Mouse (Mus musculus) CD4-positive, CD25-positive, alpha-beta regulatory T cell, adult 4 months (primary cell): ENCODE data around the gene Cse1l. TPM values are rescaled to one million over a fixed set of nuclear protein-coding genes. Genes with fewer than 3 reads are reported as not detected.

ENCODE experiments used
- ATAC-seq: one replicate; pipeline ENCODE4 v1.8.0; 2017
- polyA plus RNA-seq, 2 experiments: library from polyadenylated mRNA; unstranded; fragments of 100-300 nt; shearing (Covaris generic); gene quantifications; one replicate each; pipeline ENCODE4 v1.2.1; 2017

Gene Cse1l
- polyA plus RNA-seq, 2 experiments from 2014 or later, result 59.7 to 62.8 TPM

DNA sequence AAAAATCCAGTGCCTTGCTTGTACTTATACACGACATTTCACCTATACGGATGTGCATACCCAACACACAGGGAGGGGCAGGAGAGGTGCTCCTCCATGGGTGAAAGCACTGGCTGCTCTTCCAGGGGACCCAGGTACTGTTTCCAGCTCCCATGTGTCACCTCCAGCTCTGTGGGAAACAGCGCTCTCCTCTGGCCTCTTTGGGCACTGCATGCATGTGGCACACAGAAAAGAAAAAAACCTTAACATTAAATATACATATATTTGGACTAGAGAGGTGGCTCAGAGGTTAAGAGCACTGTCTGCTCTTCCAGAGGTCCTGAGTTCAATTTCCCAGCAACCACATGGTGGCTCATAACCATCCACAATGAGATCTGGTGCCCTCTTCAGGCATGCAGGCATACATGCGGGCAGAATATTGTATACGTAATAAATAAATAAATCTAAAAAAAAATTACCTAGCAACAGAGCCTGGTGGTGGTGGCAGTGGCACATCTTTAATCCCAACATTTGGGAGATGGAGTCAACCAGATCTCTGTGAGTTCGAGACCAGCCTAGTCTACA, 2.0 kb upstream of the Cse1l start:
- no peak for ATAC-seq

DNA sequence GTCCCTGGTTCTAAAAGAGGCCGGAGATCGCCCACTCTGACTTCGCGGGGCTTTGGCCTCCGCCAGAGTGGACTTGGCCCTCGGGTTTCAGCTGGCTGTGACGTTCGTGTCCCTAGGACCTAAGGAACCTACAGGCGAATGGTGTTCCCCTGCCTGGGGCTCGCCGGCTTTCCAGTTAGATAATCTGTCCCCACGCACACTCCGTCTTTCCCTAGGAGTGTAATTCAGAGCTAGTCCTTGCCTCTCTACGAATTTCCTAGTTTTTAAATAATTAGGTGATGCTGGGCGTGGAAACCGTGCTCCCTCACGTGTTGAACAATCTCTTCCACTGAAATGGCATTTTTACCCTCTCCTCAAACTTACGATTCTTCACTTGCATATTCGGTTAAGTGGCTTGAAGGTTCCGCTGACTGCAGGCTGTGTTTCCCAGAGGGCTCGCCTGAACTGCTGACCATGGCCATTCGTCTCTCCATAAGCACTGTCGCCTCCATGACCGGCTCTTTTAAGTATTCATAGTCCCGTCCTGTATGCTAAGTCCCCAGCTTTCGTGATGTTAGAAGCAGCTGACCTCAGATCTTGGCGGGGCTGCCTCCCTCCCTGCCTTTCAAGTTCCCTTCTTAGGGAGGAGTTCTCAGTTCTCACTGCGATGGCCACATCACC, 813 bp downstream of the Cse1l start:
- ATAC-seq, result peak; percentile 16

DNA sequence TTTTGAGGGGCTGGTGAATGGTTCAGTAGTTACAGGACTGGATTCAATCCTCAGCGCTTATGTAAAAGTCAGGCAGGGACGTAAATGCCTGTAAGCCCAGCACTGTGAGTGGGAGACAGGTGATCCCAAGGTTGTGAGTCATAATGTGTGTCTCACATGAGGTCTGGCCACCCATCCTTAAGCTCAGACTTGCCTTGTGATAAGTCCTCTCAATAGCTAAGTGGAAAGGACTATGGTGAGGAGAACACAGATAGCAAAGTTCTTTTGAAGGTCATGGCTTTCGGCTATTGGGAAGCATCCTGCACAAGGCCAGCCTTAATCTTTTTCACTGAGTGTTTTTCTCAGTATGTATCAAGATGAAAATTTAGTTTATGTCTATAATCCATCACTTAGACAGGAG, 3.9 kb downstream of the Cse1l start:
- ATAC-seq, result no peak

DNA sequence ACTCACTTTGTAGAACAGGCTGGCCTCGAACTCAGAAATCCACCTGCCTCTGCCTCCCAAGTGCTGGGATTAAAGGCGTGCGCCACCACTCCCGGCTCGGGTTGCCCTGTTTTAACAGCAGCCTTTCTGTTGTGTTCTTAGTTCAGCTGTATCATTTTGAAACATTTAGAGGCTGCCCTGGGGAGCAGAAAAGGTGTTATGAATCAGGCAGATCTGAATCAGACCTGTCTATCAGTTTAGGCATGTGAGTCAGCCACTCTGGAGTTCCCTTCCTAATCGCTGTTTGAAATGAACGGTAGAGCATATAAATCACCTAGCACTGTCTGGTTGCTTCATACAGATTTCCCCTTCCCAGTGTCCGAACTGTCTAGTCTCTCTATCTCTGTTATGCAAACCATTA, 4.7 kb downstream of the Cse1l start:
- no peak for ATAC-seq

DNA sequence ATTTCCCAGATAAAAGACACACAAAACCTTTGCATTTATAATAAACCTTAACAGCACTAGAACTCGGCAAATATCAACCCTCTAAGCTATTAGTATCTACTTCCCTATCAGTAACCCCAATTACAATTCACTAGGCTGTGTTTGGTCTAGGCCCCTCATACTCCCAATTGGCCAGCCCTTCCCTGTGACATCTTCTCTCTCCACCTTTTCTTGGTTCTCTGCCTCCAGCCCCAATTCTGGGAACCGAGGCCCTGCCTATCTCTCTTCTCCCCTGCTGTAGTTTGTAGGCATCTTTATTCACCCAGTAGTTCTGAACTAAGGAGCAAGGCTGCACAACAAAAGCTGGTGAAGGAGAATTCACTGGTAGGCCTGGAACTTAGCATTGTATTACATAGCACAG, 18.1 kb downstream of the Cse1l start:
- ATAC-seq, result no peak

DNA sequence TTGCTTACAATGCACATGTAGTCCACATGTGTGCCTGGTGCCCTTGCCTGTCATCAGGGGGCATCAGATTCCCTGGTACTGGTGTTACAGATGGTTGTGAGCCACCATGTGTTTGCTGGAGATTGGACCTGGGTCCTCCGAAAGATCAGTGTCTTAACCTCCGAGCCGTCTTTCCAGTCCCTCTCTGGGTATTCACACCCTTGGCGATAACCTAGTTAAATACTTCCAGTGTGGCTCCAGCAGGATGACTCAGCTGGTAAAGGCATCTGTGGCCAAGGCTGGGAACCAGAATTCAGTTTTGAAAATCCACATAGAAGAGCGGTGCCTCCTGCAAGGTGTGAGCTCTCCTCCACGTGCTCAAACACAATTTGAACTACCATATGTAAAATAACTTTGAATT, 28.1 kb downstream of the Cse1l start:
- no peak for ATAC-seq

DNA sequence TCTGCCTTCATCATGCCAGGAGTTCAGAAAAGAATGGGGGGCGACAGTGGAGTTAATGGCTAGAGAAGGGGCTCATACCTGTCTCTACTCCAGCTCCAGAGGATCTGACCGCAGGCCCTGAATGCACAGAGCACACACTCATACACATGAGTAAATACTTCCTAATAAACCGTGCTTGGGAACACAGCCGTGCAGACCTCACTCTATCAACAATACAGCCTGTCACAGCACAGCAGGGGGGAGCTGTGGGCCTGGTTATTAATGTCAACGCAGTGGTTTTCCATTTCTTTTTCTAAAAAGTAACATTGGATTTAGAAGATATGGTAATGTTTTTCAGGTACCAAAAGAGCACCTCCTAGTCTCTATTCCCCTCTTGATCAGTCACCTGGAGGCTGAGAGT, 28.6 kb downstream of the Cse1l start:
- ATAC-seq, result no peak

DNA sequence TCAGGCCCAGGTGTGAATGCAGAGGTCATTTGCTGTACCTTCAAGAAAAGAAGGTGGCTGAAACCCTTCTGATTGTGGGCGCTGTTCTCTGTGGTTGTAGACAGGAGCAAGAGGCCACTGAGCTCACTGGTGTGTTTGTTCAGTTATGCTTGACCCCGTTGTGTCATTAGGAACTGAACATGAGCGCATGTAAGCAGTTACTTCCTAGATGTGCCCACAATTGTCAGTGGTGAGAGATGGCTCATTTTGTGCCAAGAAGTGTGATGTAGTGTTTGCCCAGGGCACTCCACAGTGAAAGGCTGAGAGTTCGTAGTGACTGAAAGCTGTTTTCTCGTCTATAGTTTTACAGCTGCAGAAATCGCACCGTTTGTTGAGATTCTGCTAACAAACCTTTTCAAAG, 29.7 kb downstream of the Cse1l start:
- ATAC-seq, result no peak

DNA sequence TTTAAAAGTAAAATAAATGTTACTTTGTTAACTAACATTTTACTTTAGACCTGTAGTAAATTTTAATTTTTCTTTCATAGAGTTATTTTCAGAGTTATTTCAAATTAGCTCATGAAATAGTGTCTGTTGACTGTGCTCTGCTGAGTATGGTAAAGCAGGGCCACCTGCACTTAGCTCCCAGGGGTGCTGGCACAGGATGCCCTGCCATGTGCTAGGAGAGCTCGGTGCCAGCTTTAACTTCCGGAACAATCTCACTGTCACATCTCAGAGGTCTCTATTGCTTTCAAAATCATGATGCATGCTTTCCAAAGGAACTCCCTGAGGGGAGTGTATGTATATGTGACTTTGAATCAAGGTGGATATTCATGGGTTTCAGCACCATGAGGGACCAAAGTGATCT, 30.3 kb downstream of the Cse1l start:
- no peak for ATAC-seq

DNA sequence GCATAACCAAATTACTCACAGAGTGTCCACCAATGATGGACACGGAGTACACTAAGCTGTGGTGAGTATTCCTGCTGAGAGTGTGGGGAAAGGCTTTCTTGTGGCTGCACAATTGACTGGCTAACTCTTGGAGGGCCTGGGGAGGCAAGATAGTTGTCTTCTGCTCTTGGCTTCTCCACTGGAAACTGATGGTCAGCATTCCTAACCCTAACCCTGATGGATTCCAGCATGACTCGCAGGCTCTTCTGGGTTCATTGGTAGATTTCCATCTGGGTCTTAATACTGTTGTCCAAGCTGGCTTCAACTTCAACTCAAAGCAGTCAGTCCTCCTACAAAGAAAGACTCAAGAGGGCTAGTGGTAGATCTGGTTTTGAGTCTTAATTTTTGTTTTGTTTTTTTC, 37.3 kb downstream of the Cse1l start:
- ATAC-seq, result no peak

DNA sequence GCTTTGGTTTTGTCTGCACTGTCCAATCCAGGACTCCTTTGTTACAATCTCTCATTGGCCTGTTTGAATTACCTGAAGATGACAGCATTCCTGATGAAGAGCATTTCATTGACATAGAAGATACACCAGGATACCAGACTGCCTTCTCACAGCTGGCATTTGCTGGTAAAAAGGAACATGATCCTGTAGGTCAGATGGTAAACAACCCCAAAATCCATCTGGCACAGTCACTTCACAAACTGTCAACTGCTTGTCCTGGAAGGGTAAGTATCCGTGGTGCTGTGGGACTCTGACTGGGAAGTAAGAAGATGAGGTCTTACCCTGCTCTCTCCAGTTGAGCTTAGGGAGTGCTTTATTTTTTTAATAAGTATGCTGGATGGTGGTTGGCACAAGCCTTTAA, 38.5 kb downstream of the Cse1l start:
- ATAC-seq, result no peak

DNA sequence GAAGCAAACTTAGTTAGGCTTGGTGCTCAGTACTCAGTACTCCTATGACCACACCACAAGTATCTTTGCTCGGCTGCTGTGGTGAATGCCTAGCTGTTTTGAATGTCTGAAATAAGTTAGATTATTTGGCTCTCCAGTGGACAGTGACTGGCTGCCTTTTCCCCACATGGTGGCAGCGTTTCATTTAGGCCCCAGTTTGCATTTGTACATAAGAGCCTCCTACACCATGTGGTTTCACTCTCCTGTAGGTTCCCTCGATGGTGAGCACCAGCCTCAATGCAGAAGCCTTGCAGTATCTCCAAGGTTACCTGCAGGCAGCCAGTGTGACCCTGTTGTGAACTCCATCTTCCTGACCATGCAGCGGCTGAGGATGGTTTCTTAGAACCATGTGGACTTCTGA, 39.6 kb downstream of the Cse1l start:
- ATAC-seq, result peak; percentile 29

DNA sequence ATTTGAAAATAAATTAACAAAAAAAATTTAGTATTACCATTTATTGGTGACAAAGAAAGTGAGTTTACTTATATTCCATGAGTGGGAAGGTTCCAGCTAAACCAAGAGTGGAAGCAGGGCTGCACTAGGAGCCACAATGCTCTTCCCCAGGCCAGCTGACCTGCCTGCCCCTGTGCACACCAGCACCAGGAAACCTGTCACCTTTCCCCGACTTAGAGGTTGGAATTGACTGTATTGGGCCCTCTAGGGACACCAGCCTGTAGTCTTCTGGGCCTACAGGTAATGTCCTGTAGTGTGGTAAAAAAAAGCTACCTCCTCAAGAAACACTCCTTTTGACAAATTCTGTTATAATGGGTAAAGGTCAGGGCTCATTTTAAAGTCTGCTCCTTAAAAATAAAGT, 42.4 kb downstream of the Cse1l start:
- ATAC-seq, result no peak

DNA sequence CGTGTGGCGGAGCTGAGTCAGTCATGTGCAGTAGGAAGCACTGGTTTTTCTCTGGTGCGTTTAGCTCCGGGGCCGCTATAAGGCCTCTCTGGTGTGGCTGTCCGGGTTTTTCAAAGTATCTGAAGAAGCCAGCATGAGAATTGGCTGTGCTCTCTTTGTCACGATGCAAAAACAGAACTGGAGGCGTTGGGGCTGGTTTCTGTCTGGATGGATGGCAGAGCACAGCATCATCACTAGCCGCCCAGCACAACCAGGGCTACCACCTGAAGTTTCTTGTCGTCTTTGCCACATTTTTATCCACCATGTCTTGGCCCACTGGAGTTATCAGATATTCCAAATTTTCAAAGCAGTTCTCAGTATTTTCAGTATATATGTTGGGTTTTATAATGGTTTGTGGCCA, 43.1 kb downstream of the Cse1l start:
- ATAC-seq, result no peak

DNA sequence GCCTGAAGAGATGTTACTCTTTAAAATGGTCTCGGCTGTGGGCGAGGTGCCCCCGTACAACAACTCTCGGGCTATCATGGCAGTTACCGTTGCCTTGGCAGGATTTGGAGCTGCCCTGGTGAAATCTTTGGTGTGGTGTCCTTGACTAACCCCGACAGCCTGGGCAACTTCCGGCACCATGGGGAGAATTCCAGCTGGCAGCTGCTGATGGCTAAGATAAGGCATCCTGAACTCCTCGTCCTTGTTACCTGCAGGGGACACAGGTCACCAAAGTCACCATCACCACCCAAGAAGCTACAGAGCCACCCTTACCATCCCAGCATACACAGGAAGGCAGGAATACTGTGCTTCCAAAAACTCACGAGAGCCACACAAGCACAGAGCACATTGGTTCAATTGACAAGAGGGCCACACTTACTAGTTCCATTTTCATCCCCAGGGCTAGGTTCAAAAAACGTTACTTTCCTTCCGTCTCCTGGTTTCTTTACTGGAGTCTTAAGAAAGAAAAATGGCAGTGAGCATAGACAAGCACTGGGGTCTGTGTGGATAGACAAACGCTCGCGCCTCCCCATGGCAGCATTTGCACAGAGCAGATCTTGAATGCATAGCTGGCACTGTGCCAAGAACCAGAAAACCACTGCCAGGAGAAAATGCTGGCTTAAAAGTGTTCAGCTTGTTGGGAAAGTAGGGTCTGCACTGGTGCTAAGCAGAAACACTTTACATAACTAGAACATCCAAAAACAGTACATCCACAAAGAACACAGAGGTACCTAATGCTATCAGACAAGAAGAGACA, 45.2 kb downstream of the Cse1l start:
- no peak for ATAC-seq

DNA sequence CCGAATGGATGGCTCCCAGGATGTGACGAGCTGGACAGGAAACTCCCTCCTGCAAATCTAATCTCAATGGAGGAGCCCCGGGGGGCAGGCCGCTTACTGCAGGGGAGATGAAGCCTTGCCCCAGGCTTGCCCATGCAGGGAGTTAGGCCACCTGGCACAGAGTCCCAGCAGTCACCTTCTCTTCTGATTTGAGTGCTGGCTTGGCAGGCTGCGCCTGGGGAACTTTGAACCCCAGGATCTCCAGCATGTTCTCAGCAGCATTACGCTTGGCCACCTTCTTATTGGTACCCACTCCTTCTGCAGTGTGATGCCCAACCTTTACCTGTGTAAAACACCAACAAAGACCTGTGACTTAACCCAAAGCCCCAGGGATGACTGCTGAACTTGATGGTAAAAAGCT, 46.3 kb downstream of the Cse1l start:
- no peak for ATAC-seq

DNA sequence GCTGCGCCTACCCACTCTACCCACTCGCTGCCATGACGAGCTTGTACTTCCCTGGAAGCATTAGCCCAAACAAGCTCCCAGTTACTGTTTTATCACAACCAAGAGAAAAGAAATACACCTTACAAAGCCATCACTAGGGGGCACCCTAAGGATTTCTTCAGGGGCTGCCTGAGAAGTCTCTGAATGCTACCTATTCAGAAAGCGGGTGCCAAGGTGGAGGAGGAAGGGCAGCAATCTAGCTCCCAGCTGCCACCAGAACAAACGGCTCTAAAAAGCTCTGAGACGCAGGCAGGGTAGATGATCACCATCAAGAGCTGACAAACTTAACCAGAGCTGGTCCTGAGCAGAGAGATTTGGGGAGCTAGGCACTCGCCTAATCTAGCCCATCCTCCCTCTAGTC, 51.0 kb downstream of the Cse1l start:
- peak; percentile 71 for ATAC-seq

DNA sequence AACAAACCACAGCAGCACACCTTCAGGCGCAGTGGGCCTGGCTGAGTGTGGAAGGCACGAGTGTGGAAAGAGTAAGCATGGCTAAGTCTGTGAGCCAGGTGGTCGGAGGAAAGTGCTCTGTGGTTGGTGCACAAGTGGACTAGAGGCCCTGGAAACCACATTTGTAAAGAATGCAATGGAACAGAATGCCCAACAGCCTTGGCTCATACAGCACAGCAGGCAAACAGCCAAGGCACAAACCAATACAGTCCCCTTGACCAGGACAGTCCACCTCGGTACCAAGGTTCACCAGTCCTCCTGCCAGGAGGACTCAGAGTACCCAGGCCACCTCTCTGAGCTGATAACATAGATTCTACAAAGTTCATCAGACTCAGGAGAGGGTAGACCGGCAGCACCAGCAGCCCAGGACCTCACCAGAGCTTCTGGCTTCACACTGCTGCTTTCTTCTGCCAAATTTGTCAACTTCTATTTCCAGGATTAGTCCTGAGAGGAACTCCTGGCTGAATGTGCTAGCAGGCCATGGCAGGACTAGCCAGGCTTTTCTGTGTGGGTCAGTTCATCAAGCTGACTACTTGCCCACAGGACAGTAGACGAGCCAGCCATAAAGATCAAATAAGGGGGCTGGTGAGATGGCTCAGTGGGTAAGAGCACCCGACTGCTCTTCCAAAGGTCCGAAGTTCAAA, 54.9 kb downstream of the Cse1l start:
- no peak for ATAC-seq

DNA sequence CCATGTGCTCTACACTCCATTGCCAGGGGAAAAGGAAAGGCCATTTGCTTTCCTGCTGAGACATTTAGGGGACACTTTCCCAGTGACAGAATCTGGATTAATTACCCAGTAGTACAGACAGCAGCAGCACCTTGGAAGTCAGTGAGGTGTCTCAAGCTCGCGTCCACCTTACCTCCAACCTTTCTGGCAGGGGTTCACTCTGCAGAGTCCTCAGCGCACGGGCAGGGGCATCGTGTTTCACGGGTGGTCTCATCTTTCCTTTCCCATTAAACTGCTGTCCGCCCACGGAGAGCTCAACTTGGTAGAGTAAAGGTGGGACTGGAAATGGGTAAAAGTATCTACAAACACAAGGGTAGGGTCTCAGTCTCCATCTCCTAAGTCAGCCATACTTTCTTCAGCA, 57.4 kb downstream of the Cse1l start:
- no peak for ATAC-seq

DNA sequence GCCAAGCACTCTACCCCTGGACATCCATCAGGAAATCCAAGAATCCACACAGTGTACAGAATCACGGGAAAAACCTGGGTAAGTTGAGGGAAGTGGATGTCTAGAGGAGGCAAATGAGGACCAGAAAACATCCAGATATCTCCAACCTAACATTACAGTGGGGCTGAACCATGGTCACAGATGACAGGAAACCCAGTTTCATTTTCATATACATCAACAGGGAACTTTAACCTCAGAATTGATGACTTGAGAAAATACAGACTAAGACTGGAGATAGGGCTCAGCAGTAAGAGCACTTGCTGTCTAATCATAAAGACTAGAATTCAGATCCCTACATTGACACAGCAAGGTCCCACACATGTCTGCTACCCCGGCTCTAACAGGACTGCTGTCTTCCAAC, 58.9 kb downstream of the Cse1l start:
- ATAC-seq, result peak; percentile 70

DNA sequence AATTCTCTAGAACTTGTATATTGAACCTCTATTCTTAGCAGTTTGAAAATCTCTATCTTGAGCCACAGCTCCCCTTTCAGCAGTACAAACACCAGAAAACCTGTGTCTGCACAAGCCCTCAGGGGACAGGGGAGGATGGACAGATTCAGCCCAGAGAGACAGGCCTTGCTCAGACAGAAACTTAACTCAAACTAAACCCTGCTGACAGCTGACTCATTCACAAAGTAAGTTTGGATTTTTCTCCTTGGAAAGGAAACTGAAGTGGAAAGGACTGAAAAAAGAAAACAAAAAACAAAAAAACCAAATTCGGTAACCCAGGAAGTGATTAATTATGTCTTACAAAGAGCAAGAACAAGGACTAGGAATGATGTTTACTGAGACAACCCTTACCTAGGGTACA, 67.3 kb downstream of the Cse1l start:
- no peak for ATAC-seq

DNA sequence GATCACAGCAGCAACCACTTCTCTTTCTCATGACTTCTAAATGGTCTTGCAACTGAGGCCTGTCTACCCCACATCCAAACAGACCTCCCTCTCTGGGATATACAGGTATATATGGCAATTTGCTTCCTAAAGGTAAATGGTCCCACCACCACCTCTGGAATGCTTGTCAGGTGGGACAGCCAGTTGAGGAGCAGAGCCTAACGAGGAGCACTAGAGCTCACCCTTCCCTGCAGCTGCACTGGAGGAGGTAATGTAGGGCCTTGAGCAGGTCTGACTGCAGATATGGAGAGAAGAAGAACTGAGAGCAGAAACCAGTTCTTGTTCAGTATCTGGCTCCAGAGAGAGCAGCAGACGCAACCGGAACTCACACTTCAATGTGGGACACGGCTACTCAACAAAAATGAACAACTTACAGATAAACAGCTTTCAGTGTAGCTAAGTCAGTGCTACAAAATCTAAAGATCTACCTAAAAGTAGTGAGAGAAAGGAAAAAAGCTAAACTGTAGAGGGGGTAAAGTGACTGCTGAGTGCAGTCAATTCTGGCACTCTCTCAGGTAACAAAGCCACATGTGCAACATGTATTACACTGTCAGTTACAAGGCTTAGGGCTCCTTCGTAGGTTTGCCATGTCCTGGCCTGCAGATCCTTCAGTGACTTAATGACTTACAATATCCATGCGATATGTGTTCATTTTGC, 68.5 kb downstream of the Cse1l start:
- no peak for ATAC-seq

DNA sequence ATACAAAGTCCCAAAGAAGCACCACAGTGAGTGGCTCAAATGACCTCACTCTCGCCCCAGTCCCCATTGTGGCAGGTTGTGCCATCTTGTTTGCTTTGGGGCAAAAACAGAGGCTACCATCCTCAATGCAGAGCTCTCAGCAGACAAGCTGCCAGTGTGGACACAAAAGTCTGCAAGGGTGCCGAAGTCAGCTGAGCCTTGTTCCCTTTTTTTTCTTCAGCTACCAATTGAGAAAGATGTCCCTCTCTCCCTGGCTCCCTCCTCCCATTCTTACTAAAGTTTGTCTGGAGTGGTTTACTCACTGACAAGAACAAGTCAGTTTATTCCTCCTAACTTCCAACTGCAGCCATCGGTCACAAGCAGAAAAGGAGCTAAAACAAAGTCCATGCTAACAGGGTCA, 70.5 kb downstream of the Cse1l start:
- no peak for ATAC-seq
